Mouse (Mus musculus): ENCODE measurements around the gene Dst. TPM values are rescaled to one million over a fixed set of nuclear protein-coding genes. Genes with fewer than 3 reads are reported as not detected.

The Dst gene
- polyA plus RNA-seq, 1 experiment from 2014 or later = 24.3 TPM

DNA sequence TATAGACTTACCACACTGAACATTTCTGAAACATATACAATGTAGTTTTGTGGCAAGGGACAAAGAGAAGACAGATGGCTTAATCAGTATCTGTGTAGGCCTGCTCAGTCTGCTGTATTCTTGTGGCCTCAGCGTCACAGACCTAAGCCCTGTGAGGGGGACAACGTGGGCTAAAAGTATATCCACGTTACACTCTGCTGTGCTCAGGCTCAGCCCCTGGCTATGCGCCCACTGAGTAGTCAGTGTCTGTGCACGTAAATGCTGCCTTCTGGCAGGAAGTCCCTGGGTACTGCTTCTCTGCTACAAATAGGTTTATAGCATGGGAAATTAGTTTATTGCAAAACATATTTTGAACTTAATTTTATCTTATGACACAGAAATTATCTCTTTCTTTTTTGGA, 186.3 kb downstream of the Dst start:
- H3K9me3 ChIP-seq = no peaks in the 10 kb centered on the region
- no peak overlapping the region for H3K4me3 ChIP-seq (replicated peaks)
- no peak overlapping the region for H3K27ac ChIP-seq
- no peaks in the 10 kb centered on the region for H3K27me3 ChIP-seq (replicated peaks)
- no peak overlapping the region for H3K4me2 ChIP-seq
- no peaks in the 10 kb centered on the region for H3K4me1 ChIP-seq
- no peak for ATAC-seq (ENCODE audit: insufficient read depth, low FRiP score, low read depth)
- WGBS = 51% methylated on average over 5 of the region's 5 CpGs
- no peak overlapping the region for H3K9ac ChIP-seq
- no peaks in the 10 kb centered on the region for H3K36me3 ChIP-seq

DNA sequence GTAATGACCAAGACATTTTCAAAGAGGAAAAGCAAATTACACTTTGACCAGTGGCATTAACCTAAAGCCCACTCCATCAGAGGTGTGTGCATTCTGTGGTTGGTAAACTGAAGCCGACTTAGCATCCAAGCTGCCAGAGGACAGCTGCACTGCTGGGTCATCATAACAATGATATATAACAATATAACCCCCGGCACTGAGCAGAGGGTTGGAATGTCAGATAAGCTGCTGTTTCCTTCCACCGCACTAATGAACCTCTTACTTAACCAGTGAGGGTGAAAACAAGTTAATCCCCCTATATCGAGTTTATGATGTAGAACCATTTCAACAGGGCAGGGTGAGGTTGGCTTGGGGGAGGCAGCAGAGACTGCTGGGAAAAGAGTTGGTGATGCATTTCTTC, 187.1 kb downstream of the Dst start:
- H3K9ac ChIP-seq = no peak overlapping the region
- no peaks in the 10 kb centered on the region for H3K9me3 ChIP-seq
- no peak for ATAC-seq (ENCODE audit: insufficient read depth, low FRiP score, low read depth)
- no peak overlapping the region for H3K27ac ChIP-seq
- H3K36me3 ChIP-seq = no peaks in the 10 kb centered on the region
- no peak overlapping the region for H3K4me3 ChIP-seq (replicated peaks)
- 26% methylated on average over 4 of the region's 4 CpGs for WGBS
- no peaks in the 10 kb centered on the region for H3K27me3 ChIP-seq (replicated peaks)
- no peak overlapping the region for H3K4me2 ChIP-seq
- no peaks in the 10 kb centered on the region for H3K4me1 ChIP-seq

DNA sequence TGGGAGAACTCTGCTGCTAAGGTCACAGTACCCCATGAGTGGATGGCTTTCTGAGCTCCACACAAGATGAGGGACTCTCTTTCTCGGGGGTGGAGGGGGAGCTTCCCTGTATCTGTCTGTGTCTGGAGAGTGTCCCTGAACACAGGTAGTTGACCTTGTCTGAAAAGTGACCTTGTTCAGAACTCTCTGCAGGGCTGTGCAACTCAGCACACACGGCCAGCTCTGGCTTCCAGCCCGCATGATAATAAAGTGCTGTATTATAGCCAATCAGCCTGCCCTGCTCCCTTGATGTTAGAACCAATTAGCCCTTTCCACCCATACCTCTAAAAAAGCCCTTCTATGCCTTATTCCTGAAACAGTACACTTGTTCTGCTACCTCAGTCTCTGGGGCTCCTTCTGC, 188.9 kb downstream of the Dst start:
- H3K36me3 ChIP-seq = no peaks in the 10 kb centered on the region
- no peak overlapping the region for H3K4me2 ChIP-seq
- no peaks in the 10 kb centered on the region for H3K27me3 ChIP-seq (replicated peaks)
- no peak overlapping the region for H3K4me3 ChIP-seq (replicated peaks)
- H3K9ac ChIP-seq = no peak overlapping the region
- H3K4me1 ChIP-seq = no peaks in the 10 kb centered on the region
- no peak overlapping the region for H3K27ac ChIP-seq
- 60% methylated on average over 3 of the region's 3 CpGs for WGBS
- H3K9me3 ChIP-seq = no peaks in the 10 kb centered on the region
- no peak for ATAC-seq (ENCODE audit: insufficient read depth, low FRiP score, low read depth)

DNA sequence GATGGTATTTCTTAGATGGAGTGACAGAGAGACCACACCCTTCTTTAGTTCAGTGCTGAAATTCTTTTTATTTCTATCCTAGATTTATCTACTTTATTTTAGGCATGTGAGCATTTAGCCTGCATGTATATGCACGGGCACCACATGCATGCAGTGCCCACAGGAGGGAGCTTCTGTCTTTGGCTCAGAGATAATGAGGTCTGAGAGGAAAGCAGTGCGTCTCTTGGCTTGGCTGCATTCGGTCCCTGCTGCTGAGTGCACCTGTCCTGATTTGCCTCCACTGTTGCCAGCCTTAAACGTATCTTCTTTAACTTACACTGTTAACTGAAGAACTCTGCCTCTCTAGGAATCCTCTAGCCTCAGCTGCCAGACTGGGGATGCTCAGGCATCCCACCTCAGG, 189.6 kb downstream of the Dst start:
- Histone ChIP-seq H3K4me1 (no peaks in the 10 kb centered on the region), H3K4me2 (no peak overlapping the region), H3K9me3 (no peaks in the 10 kb centered on the region), H3K36me3 (no peaks in the 10 kb centered on the region), H3K9ac (no peak overlapping the region), H3K27ac (no peak overlapping the region), H3K4me3 (replicated peaks) (no peak overlapping the region), H3K27me3 (replicated peaks) (no peaks in the 10 kb centered on the region)
- 71% methylated on average over 4 of the region's 4 CpGs for WGBS
- no peak for ATAC-seq (ENCODE audit: insufficient read depth, low FRiP score, low read depth)

DNA sequence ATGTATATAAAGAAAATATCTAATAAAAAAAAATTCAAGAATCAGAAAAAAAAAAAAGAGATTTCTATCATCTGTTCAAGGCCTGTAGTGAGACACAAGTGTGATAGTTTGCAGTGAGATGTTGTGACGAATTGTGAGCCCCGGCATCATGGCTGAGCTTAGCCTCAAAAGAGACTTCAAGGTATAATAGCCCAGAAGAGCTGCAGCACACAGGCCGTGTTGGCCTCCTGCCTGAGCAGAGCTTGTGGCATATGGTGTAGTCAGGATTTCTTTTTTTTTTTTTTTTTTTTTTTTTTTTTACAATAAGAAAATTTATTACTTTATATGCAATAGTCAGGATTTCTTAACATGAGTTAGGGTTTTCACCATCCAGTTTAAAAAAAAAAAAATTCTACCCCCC, 191.4 kb downstream of the Dst start:
- no peaks in the 10 kb centered on the region for H3K4me1 ChIP-seq
- H3K4me2 ChIP-seq = no peak overlapping the region
- no peaks in the 10 kb centered on the region for H3K27me3 ChIP-seq (replicated peaks)
- H3K9ac ChIP-seq = no peak overlapping the region
- H3K27ac ChIP-seq = no peak overlapping the region
- H3K36me3 ChIP-seq = no peaks in the 10 kb centered on the region
- 80% methylated on average over 3 of the region's 3 CpGs for WGBS
- ATAC-seq (ENCODE audit: insufficient read depth, low FRiP score, low read depth) = no peak
- no peaks in the 10 kb centered on the region for H3K9me3 ChIP-seq
- no peak overlapping the region for H3K4me3 ChIP-seq (replicated peaks)

DNA sequence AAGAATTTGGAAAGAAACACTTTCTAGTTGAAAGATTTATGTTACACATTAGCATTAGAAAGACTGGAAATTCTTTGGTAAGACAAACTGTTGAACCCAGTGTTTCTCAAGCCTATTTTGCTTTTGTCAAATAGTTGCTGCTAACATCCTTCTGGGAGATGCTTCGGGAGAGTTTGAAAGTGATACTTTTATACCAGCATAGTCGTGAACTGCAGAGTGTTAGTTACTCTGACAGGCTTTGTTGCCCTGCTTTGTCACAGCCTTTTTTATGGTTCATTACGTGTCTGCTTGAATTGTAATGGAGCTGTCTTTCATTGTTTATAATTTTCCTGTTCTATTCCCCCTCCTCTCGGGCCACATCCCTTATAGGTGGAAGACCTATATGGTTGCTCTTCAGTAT, 192.4 kb downstream of the Dst start:
- no peak overlapping the region for H3K9ac ChIP-seq
- H3K27ac ChIP-seq = no peak overlapping the region
- H3K4me2 ChIP-seq = no peak overlapping the region
- ATAC-seq (ENCODE audit: insufficient read depth, low FRiP score, low read depth) = no peak
- H3K27me3 ChIP-seq (replicated peaks) = no peaks in the 10 kb centered on the region
- 57% methylated on average over 4 of the region's 4 CpGs for WGBS
- no peak overlapping the region for H3K4me3 ChIP-seq (replicated peaks)
- H3K36me3 ChIP-seq = no peaks in the 10 kb centered on the region
- 0 out of 2 replicates have a peak, but pooled peaks cover 3% of the 10 kb centered on the region for H3K4me1 ChIP-seq
- H3K9me3 ChIP-seq = no peaks in the 10 kb centered on the region

DNA sequence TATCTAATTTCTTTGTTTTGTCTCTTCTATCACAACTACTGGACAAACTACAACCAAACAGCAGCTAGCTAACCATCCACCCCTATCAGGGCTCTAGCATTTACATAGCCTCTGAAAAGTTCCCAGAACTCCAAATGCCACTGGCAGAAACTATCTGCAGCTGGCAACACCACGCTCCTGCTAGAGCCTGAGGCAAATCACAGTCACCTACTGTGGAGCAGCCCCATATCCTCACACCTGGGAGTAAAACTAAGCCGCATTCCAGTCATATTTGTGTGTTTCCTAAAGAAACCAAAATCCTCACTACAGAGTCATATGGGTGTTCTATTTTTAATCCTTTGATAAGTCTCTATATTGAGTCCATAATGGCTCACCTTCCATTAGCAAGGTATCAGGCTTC, 194.6 kb downstream of the Dst start:
- Histone ChIP-seq H3K9ac (no peak overlapping the region), H3K27ac (no peak overlapping the region), H3K4me2 (no peak overlapping the region), H3K9me3 (no peaks in the 10 kb centered on the region), H3K4me3 (replicated peaks) (no peak overlapping the region), H3K27me3 (replicated peaks) (no peaks in the 10 kb centered on the region), H3K4me1 (0 out of 2 replicates have a peak, but pooled peaks cover 7% of the 10 kb centered on the region), H3K36me3 (no peaks in the 10 kb centered on the region)
- 89% methylated on average over 2 of the region's 2 CpGs for WGBS
- ATAC-seq (ENCODE audit: insufficient read depth, low FRiP score, low read depth) = no peak

DNA sequence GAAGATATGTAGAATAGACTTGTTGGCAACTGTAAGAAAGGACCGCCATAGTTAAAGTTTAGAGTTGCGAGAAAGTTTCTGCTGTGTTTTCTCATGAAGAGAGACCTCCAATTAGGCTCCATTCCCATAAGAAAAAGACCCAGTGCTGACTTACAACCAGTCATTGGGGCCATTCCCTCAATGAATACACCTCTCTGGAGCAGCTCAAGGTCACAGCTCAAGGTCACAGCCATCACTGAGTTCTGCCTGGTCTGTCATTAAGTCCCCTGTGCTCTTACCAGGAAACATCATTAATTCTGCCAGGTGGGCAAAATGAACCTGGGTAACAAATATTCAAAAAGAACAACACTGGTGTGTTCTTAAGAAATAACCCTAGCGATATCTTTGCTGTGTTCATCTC, 195.2 kb downstream of the Dst start:
- Histone ChIP-seq H3K36me3 (no peaks in the 10 kb centered on the region), H3K9ac (no peak overlapping the region), H3K27ac (no peak overlapping the region), H3K27me3 (replicated peaks) (no peaks in the 10 kb centered on the region), H3K4me3 (replicated peaks) (no peak overlapping the region), H3K4me1 (0 out of 2 replicates have a peak, but pooled peaks cover 7% of the 10 kb centered on the region), H3K9me3 (no peaks in the 10 kb centered on the region), H3K4me2 (no peak overlapping the region)
- no peak for ATAC-seq (ENCODE audit: insufficient read depth, low FRiP score, low read depth)
- WGBS = 67% methylated on average over 3 of the region's 3 CpGs

DNA sequence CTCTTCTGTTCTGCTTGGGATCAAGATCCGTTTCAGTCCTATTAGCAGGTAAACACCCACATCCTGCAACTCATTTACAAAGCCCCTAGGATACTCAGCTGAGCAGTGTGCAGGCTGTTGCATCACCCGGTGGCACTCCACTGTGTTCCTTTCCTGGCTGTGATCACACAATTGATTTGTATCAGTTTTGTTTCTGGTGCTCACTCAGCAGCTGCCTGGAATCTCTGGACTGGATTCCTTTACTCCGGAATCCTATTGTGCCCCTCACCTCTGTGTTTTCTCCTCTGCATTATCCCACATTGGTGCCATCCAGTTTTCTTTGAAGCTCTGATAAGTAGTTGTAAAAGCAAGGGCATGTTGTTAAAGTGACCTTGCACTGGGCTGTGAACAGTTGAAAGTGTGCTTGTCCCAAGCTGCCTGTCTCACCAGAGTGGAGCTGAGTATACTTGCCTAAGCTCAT, 195.7 kb downstream of the Dst start:
- H3K4me1 ChIP-seq = 0 out of 2 replicates have a peak, but pooled peaks cover 7% of the 10 kb centered on the region
- H3K4me3 ChIP-seq (replicated peaks) = no peak overlapping the region
- H3K36me3 ChIP-seq = no peaks in the 10 kb centered on the region
- H3K9me3 ChIP-seq = no peaks in the 10 kb centered on the region
- no peak overlapping the region for H3K9ac ChIP-seq
- no peak overlapping the region for H3K27ac ChIP-seq
- ATAC-seq (ENCODE audit: insufficient read depth, low FRiP score, low read depth) = peak; percentile 72; the same call in 1 of the 2 replicates
- H3K27me3 ChIP-seq (replicated peaks) = no peaks in the 10 kb centered on the region
- 3% methylated on average over 3 of the region's 3 CpGs for WGBS
- H3K4me2 ChIP-seq = no peak overlapping the region

DNA sequence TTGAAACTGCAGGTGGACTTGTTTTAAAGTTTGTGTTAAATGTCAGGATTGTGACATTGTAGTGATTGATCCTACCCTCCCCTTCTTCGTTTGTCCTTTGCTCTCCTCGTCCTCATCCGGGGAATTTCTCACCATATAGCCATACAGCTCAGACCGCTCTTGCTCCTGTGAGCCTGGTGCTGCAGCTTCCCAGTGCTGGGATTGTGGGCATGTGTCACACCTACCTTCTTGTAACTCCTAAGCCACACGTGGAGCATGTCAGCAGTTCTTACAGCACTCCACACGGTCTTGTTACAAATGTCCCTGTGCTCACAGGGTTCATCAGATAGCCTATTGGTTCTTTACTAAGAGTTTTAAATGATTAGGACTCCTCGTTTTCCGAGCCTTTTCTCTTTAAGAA, 196.8 kb downstream of the Dst start:
- ATAC-seq (ENCODE audit: insufficient read depth, low FRiP score, low read depth) = no peak
- WGBS = 21% methylated on average over 8 of the region's 8 CpGs
- no peak overlapping the region for H3K4me2 ChIP-seq
- no peak overlapping the region for H3K9ac ChIP-seq
- no peaks in the 10 kb centered on the region for H3K27me3 ChIP-seq (replicated peaks)
- H3K27ac ChIP-seq = no peak overlapping the region
- H3K36me3 ChIP-seq = no peaks in the 10 kb centered on the region
- no peaks in the 10 kb centered on the region for H3K9me3 ChIP-seq
- no peak overlapping the region for H3K4me3 ChIP-seq (replicated peaks)
- H3K4me1 ChIP-seq = 0 out of 2 replicates have a peak, but pooled peaks cover 7% of the 10 kb centered on the region

DNA sequence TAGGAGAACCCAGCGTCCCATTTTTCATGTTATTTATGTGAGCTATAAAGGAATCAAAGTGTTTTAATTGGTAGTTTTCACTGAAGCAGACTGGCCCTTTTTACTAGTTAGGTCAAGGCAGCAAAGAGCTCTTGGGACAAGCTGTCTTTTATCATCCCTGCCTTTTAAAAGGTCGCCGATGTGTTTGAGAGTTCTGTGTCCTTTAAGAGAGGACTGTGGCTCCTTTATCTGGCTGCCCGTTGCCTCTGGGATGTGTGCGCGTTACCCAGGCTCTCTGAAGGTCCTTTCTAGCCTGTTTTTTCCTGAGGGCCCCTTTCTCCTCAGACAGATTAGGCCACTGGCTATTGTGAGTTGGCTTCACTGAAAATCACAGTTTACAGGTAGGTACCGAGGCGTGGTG, 198.6 kb downstream of the Dst start:
- no peak overlapping the region for H3K4me3 ChIP-seq (replicated peaks)
- no peak for ATAC-seq (ENCODE audit: insufficient read depth, low FRiP score, low read depth)
- no peak overlapping the region for H3K9ac ChIP-seq
- no peaks in the 10 kb centered on the region for H3K27me3 ChIP-seq (replicated peaks)
- no peak overlapping the region for H3K4me2 ChIP-seq
- WGBS = 33% methylated on average over 8 of the region's 8 CpGs
- H3K9me3 ChIP-seq = no peaks in the 10 kb centered on the region
- no peak overlapping the region for H3K27ac ChIP-seq
- 0 out of 2 replicates have a peak, but pooled peaks cover 7% of the 10 kb centered on the region for H3K4me1 ChIP-seq
- H3K36me3 ChIP-seq = no peaks in the 10 kb centered on the region

DNA sequence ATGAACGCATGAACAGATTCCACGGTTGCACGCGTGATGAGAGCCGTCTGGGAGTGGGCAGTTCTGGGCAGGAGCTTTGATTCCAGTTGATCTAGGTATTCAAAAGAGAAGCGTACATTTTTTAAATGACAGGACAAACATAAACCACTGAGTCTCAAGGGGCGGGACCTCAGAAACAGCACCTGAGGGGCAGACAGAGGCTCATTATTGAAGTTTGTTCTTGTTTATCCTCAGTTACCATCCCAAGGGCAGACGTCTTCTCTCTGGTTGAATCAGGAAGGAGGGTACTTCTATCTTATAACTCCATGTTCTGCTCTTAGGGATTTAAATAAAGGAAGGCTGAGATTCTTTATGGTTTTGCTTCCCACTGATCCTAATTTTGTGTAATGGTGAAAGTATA, 199.1 kb downstream of the Dst start:
- WGBS = 54% methylated on average over 8 of the region's 8 CpGs
- H3K36me3 ChIP-seq = no peaks in the 10 kb centered on the region
- ATAC-seq (ENCODE audit: insufficient read depth, low FRiP score, low read depth) = no peak
- no peak overlapping the region for H3K27ac ChIP-seq
- H3K4me1 ChIP-seq = 0 out of 2 replicates have a peak, but pooled peaks cover 7% of the 10 kb centered on the region
- H3K9me3 ChIP-seq = no peaks in the 10 kb centered on the region
- no peak overlapping the region for H3K9ac ChIP-seq
- no peak overlapping the region for H3K4me2 ChIP-seq
- no peak overlapping the region for H3K4me3 ChIP-seq (replicated peaks)
- no peaks in the 10 kb centered on the region for H3K27me3 ChIP-seq (replicated peaks)

DNA sequence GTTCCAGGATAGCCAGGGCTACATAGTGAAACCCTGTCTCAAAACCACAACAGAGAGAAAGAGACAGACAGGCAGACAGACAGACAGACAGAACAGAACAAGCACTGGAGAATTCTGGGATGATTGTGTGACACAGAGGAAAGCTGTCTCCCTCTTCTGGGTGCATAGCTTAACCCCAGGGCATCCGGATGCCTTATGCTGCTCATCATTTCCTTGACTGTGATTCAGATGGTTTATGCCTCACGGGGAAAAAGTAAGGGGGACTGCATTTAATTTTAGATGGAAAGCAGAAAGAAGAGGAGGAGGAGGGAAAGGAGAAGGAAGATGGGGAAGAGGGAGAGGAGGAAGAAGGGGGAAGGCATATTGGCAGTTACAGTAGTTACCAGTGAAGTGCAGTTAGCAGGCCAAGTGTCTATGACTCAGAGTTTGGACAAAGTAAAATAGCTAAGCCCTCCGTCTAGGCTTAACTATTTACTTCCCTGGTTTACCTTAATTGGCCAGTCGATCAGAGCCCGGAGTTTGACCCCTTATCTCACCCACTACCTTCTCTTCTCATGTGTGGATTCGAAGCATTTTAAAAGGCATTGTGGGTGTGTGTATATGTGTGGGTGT, 201.7 kb downstream of the Dst start:
- no peak overlapping the region for H3K9ac ChIP-seq
- H3K36me3 ChIP-seq = no peaks in the 10 kb centered on the region
- no peak overlapping the region for H3K4me3 ChIP-seq (replicated peaks)
- H3K4me2 ChIP-seq = no peak overlapping the region
- WGBS = 44% methylated on average over 6 of the region's 6 CpGs
- no peaks in the 10 kb centered on the region for H3K9me3 ChIP-seq
- H3K4me1 ChIP-seq = 0 out of 2 replicates have a peak, but pooled peaks cover 7% of the 10 kb centered on the region
- no peak overlapping the region for H3K27ac ChIP-seq
- no peak for ATAC-seq (ENCODE audit: insufficient read depth, low FRiP score, low read depth)
- no peaks in the 10 kb centered on the region for H3K27me3 ChIP-seq (replicated peaks)
